Mouse (Mus musculus) MEL (cell line): ENCODE data around the gene Gm20696. TPM values are rescaled to one million over a fixed set of nuclear protein-coding genes. Genes with fewer than 3 reads are reported as not detected.

Experiments used
- DNase-seq: peaks from one replicate; pipeline ENCODE4 v3.0.0; 2011; ENCODE audit warnings: low read depth, low spot score
- H3K27ac ChIP-seq: 2 replicates; pipeline ENCODE4 v1.5.1; 2012; ENCODE audit warnings: low read depth, mild to moderate bottlenecking, control low read depth, low read length, moderate library complexity; ENCODE audit not compliant: control insufficient read depth
- H3K27me3 ChIP-seq, 2 experiments: fragments of 150-350 bp in 1 of 2; sonication (generic) in 1 of 2; 2 replicates each; pipeline ENCODE4 v1.6.1; 2012; ENCODE audit warnings: low read length in 2 of 2, mild to moderate bottlenecking in 2 of 2, improper control_type of control experiment in 1 of 2, moderate library complexity in 1 of 2; ENCODE audit not compliant: insufficient read depth in 2 of 2, control insufficient read depth in 1 of 2
- H3K36me3 ChIP-seq, 2 experiments: 2 replicates each; pipeline ENCODE4 v1.6.1; 2012 to 2014; ENCODE audit warnings: low read length in 2 of 2, improper control_type of control experiment in 1 of 2, inconsistent platforms in 1 of 2, mild to moderate bottlenecking in 1 of 2; ENCODE audit not compliant: insufficient read depth in 2 of 2, control insufficient read depth in 1 of 2
- H3K4me1 ChIP-seq, 2 experiments: fragments of 150-350 bp in 1 of 2; sonication (generic) in 1 of 2; 2 replicates each; pipeline ENCODE4 v1.6.1; 2012; ENCODE audit warnings: low read length in 2 of 2, improper control_type of control experiment in 1 of 2, mild to moderate bottlenecking in 1 of 2; ENCODE audit not compliant: insufficient read depth in 2 of 2, control insufficient read depth in 1 of 2
- H3K4me3 ChIP-seq, 2 experiments: fragments of 150-350 bp in 1 of 2; sonication (generic) in 1 of 2; 2 replicates each; pipeline ENCODE4 v1.5.1; 2012; ENCODE audit warnings: low read depth in 2 of 2, low read length in 2 of 2, mild to moderate bottlenecking in 2 of 2, moderate library complexity in 2 of 2, control low read depth in 1 of 2, improper control_type of control experiment in 1 of 2; ENCODE audit not compliant: control insufficient read depth in 1 of 2, insufficient read depth in 1 of 2
- H3K79me2 ChIP-seq: 2 replicates; pipeline ENCODE4 v1.6.1; 2012; ENCODE audit warnings: mild to moderate bottlenecking, low read length, moderate library complexity; ENCODE audit not compliant: control insufficient read depth, poor library complexity, insufficient read depth
- H3K9ac ChIP-seq: 2 replicates; pipeline ENCODE4 v1.6.1; 2012; ENCODE audit warnings: low read depth, mild to moderate bottlenecking, control low read depth, low read length, moderate library complexity; ENCODE audit not compliant: control insufficient read depth, poor library complexity, severe bottlenecking
- H3K9me3 ChIP-seq: fragments of 150-350 bp; sonication (generic); replicated peaks from 2 replicates; pipeline ENCODE4 v1.6.1; 2012; ENCODE audit warnings: mild to moderate bottlenecking, low read length, improper control_type of control experiment, moderate library complexity; ENCODE audit not compliant: insufficient read depth
- CHD2 ChIP-seq: IDR thresholded peaks from 2 replicates; pipeline ENCODE4 v1.6.1; 2011; ENCODE audit warnings: low read length, improper control_type of control experiment
- CTCF ChIP-seq, 3 experiments: IDR thresholded peaks in 2 of 3; conservative IDR thresholded peaks in 1 of 3; 2 replicates each; pipeline ENCODE4 v1.5.1; 2011 to 2012; ENCODE audit warnings: low read length in 3 of 3, low read depth in 2 of 3, mild to moderate bottlenecking in 2 of 3, improper control_type of control experiment in 1 of 3, inconsistent platforms in 1 of 3, mixed read lengths in 1 of 3, moderate library complexity in 1 of 3; ENCODE audit not compliant: control insufficient read depth in 1 of 3, insufficient read depth in 1 of 3, poor library complexity in 1 of 3, severe bottlenecking in 1 of 3
- E2F4 ChIP-seq: IDR thresholded peaks from 2 replicates; pipeline ENCODE4 v1.6.1; 2011; ENCODE audit warnings: low read depth, low read length, improper control_type of control experiment, borderline replicate concordance
- ETS1 ChIP-seq: IDR thresholded peaks from 2 replicates; pipeline ENCODE4 v1.6.1; 2012; ENCODE audit warnings: low read depth, mild to moderate bottlenecking, inconsistent platforms, low read length, improper control_type of control experiment, moderate library complexity
- GABPA ChIP-seq: IDR thresholded peaks from 2 replicates; pipeline ENCODE4 v1.6.1; 2012; ENCODE audit warnings: low read depth, mild to moderate bottlenecking, inconsistent platforms, low read length, improper control_type of control experiment, moderate library complexity
- KAT2A ChIP-seq: conservative IDR thresholded peaks from 2 replicates; pipeline ENCODE4 v1.6.1; 2012; ENCODE audit warnings: low read depth, low read length, improper control_type of control experiment, inconsistent platforms
- MXI1 ChIP-seq: IDR thresholded peaks from 2 replicates; pipeline ENCODE4 v1.6.1; 2011; ENCODE audit warnings: mild to moderate bottlenecking, low read depth, low read length, improper control_type of control experiment
- NRF1 ChIP-seq: IDR thresholded peaks from 2 replicates; pipeline ENCODE4 v1.6.1; 2014; ENCODE audit warnings: low read depth, mild to moderate bottlenecking, inconsistent platforms, low read length, improper control_type of control experiment, moderate library complexity; ENCODE audit not compliant: poor library complexity, insufficient read depth, severe bottlenecking
- POLR2A ChIP-seq, 2 experiments: IDR thresholded peaks; 2 replicates each; pipeline ENCODE4 v1.6.1; 2011 to 2012; ENCODE audit warnings: low read length in 2 of 2, mild to moderate bottlenecking in 2 of 2, control low read depth in 1 of 2, improper control_type of control experiment in 1 of 2, low read depth in 1 of 2, moderate library complexity in 1 of 2; ENCODE audit not compliant: control insufficient read depth in 1 of 2, insufficient read depth in 1 of 2, poor library complexity in 1 of 2
- POLR2AphosphoS2 ChIP-seq: IDR thresholded peaks from 2 replicates; pipeline ENCODE4 v1.6.1; 2011; ENCODE audit warnings: low read length, improper control_type of control experiment
- POLR2AphosphoS5 ChIP-seq: IDR thresholded peaks from 2 replicates; pipeline ENCODE4 v1.6.1; 2012; ENCODE audit warnings: low read depth, borderline replicate concordance, mild to moderate bottlenecking, inconsistent platforms, low read length, moderate library complexity, mixed read lengths
- RAD21 ChIP-seq: IDR thresholded peaks from 2 replicates; pipeline ENCODE4 v1.6.1; 2011; ENCODE audit warnings: mild to moderate bottlenecking, low read depth, low read length, improper control_type of control experiment
- RCOR1 ChIP-seq: IDR thresholded peaks from 2 replicates; pipeline ENCODE4 v1.6.1; 2012; ENCODE audit warnings: low read depth, mild to moderate bottlenecking, inconsistent platforms, low read length, improper control_type of control experiment
- SIN3A ChIP-seq: IDR thresholded peaks from 2 replicates; pipeline ENCODE4 v1.6.1; 2012; ENCODE audit warnings: low read length, improper control_type of control experiment, inconsistent platforms
- TAL1 ChIP-seq: IDR thresholded peaks from 2 replicates; pipeline ENCODE4 v1.6.1; 2012; ENCODE audit warnings: mild to moderate bottlenecking, inconsistent platforms, low read length, moderate library complexity, mixed read lengths
- UBTF ChIP-seq: IDR thresholded peaks from 2 replicates; pipeline ENCODE4 v1.6.1; 2012; ENCODE audit warnings: low read depth, mild to moderate bottlenecking, inconsistent platforms, low read length, improper control_type of control experiment, moderate library complexity, borderline replicate concordance; ENCODE audit not compliant: insufficient read depth
- ZC3H11A ChIP-seq: IDR thresholded peaks from 2 replicates; pipeline ENCODE4 v1.6.1; 2012; ENCODE audit warnings: low read depth, mild to moderate bottlenecking, inconsistent platforms, low read length, improper control_type of control experiment
- ZKSCAN1 ChIP-seq: IDR thresholded peaks from 2 replicates; pipeline ENCODE4 v1.6.1; 2012; ENCODE audit warnings: low read depth, mild to moderate bottlenecking, inconsistent platforms, low read length, improper control_type of control experiment, moderate library complexity
- ZNF384 ChIP-seq: IDR thresholded peaks from 2 replicates; pipeline ENCODE4 v1.6.1; 2012; ENCODE audit warnings: low read depth, mild to moderate bottlenecking, inconsistent platforms, low read length, improper control_type of control experiment
- polyA plus RNA-seq, 2 experiments: library from polyadenylated mRNA; stranded (reverse) in 1 of 2; unstranded in 1 of 2; fragments of >175 nt in 1 of 2; fragments of >200 nt in 1 of 2; gene quantifications; 2 replicates each; pipeline versions ENCODE4 v1.2.1 to v1.2.4; 2012; ENCODE audit warnings: low replicate concordance in 2 of 2, low read depth in 1 of 2; ENCODE audit not compliant: insufficient read length in 2 of 2, insufficient read depth in 1 of 2, missing spikeins in 1 of 2
- total RNA-seq: library from RNA; depleted of rRNA; stranded (reverse); fragments of 300-350 nt; gene quantifications from 2 replicates; pipeline ENCODE4 v1.2.3, GENCODE M21; 2012

Gene Gm20696
- total and polyA plus RNA-seq, 3 experiments, result 0.07 to 0.39 TPM; not detected in 1

DNA sequence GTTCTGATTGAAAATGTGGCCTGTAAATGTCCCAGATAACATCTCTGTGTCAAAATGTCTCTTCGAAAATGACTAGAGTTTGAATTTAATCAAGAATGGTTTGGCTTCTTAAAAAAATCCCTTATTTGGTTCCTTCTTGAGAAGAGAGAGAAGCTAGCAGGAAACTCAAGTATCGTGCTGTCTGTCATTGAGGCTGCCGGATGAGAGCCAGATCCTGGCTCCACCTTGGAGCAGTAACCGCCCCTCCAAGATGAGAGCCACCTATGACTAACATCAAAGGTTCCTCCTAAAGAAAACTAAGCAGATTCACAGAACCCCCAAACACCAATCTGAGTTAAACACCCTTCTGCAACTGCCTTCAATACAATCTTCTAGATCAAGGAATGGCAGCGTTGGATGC, 369.1 kb downstream of the Gm20696 start:
- no peak for TF ChIP-seq TAL1
- Histone ChIP-seq H3K27me3 (no peaks in the 10 kb centered on the region), H3K4me1 (no peaks in the 10 kb centered on the region; a peak in 1 of 4 replicates), H3K79me2 (no peaks in the 10 kb centered on the region), H3K9me3 (no peaks in the 10 kb centered on the region), H3K36me3 (no peaks in the 10 kb centered on the region), H3K9ac (no peak overlapping the region), H3K27ac (no peak overlapping the region), H3K4me3 (no peak overlapping the region)
- no peak for DNase-seq

DNA sequence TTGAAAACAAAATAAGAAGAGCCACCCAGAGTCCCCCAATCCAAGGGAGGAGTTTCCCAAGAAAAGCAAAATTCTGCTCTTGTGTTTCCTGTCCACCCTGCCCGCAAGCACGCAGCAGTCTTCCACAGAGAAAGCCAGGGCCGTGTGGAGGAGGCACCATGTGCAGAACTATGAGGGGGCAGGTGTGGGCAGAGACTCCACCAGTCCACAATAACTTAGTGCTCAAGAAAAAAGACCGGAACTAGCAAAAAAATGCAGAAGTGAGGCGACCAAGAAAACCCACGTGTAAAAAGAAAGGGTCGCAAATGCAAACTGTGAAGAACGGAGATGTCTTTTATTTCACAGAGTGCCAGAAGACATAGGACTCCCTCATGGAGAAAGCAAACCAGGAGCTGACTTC, 371.1 kb downstream of the Gm20696 start:
- TF ChIP-seq RAD21 (no peak), POLR2A (IDR thresholded peaks at IDR 0.05; ENCODE audit: control insufficient read depth in 1 of 2, insufficient read depth in 1 of 2, low read depth in 1 of 2, low read length in 2 of 2, poor library complexity in 1 of 2) (no peak), CTCF (IDR thresholded peaks at IDR 0.05 in 2 of 3, conservative IDR thresholded peaks at IDR 0.05 in 1 of 3; ENCODE audit: control insufficient read depth in 1 of 3, insufficient read depth in 1 of 3, low read depth in 2 of 3, low read length in 3 of 3, poor library complexity in 1 of 3, severe bottlenecking in 1 of 3) (no peak), RCOR1 (no peak), TAL1 (no peak), POLR2AphosphoS2 (no peak), NRF1 (no peak), ZC3H11A (no peak), SIN3A (no peak), MXI1 (no peak), KAT2A (no peak), ZKSCAN1 (no peak), GABPA (no peak), E2F4 (no peak), ZNF384 (no peak), CHD2 (no peak), UBTF (no peak)
- no peak overlapping the region for H3K27ac ChIP-seq
- no peaks in the 10 kb centered on the region for H3K27me3 ChIP-seq
- no peaks in the 10 kb centered on the region for H3K9me3 ChIP-seq
- no peaks in the 10 kb centered on the region for H3K79me2 ChIP-seq
- H3K36me3 ChIP-seq, result no peaks in the 10 kb centered on the region
- no peak overlapping the region for H3K9ac ChIP-seq
- DNase-seq, result no peak
- H3K4me3 ChIP-seq, result no peak overlapping the region
- no peaks in the 10 kb centered on the region for H3K4me1 ChIP-seq

DNA sequence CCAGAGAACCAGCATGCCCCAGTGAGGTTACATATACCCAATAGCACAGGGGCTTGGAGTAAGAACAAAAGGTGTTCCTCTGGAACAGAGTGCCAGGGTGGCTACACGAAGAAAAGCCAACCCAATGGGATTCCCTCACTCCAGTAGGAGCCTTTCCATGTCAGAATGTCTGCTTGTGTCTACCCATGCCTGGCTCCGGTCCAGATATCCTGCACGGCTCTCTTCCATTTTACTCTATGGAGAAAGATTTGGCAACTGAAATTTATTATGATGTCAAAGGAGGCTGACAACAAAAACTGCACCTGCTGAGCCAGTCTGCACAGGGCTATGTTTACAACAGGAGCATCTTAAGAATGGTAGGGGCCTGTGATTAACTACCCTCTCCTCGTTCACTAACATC, 377.4 kb downstream of the Gm20696 start:
- peaks cover 2 to 11% of the 10 kb centered on the region in 2 experiments for H3K4me1 ChIP-seq
- H3K9ac ChIP-seq, result no peak overlapping the region
- DNase-seq, result no peak
- no peak overlapping the region for H3K27ac ChIP-seq
- no peaks in the 10 kb centered on the region for H3K79me2 ChIP-seq
- H3K36me3 ChIP-seq, result peaks cover 0 to 6% of the 10 kb centered on the region in 2 experiments; a peak in 2 of 4 replicates
- H3K27me3 ChIP-seq, result no peaks in the 10 kb centered on the region
- TF ChIP-seq ZNF384 (no peak), ETS1 (no peak), NRF1 (no peak), POLR2AphosphoS5 (no peak), SIN3A (no peak)
- no peak overlapping the region for H3K4me3 ChIP-seq
- no peaks in the 10 kb centered on the region for H3K9me3 ChIP-seq
